Mouse (Mus musculus) bone marrow macrophage, adult 2 months (primary cell): ENCODE results near the gene Kdelr2.

Experiments used
- CTCF ChIP-seq: IDR thresholded peaks from 2 replicates; pipeline ENCODE4 v1.5.1; 2012; ENCODE audit warnings: low read depth, mild to moderate bottlenecking, low read length, moderate library complexity
- POLR2A ChIP-seq: IDR thresholded peaks from 2 replicates; pipeline ENCODE4 v1.6.1; 2012; ENCODE audit warnings: mild to moderate bottlenecking, low read depth, low read length, borderline replicate concordance

GRCm38 (mm10) chr5:143356017-143356416, 47.6 kb upstream of the Kdelr2 start:
- TF ChIP-seq CTCF (no peak), POLR2A (no peak)
